Mouse (Mus musculus) heart, embryonic 13.5 days (tissue): ENCODE results near the gene Kcnn1. TPM values are rescaled to one million over a fixed set of nuclear protein-coding genes. Genes with fewer than 3 reads are reported as not detected.

ENCODE experiments used
- ATAC-seq: fragments of 200-750 bp; cut with Nextera tagmentation; 2 replicates; pipeline ENCODE4 v1.8.0; 2017; ENCODE audit warnings: moderate TSS enrichment; ENCODE audit not compliant: insufficient number of reproducible peaks, low FRiP score, low TSS enrichment; ENCODE audit errors: extremely low read depth
- H3K27ac ChIP-seq: fragments of 300-500 bp; sonication (generic); replicated peaks from 2 replicates; pipeline ENCODE4 v1.5.1; 2015; ENCODE audit warnings: moderate library complexity, mild to moderate bottlenecking, inconsistent platforms
- H3K27me3 ChIP-seq: fragments of 300-500 bp; sonication (generic); replicated peaks from 2 replicates; pipeline ENCODE4 v1.6.1; 2015; ENCODE audit warnings: mild to moderate bottlenecking, inconsistent platforms
- H3K36me3 ChIP-seq: fragments of 300-500 bp; sonication (generic); 2 replicates; pipeline ENCODE4 v1.6.1; 2015; ENCODE audit warnings: mild to moderate bottlenecking, inconsistent platforms
- H3K4me1 ChIP-seq: fragments of 300-500 bp; sonication (generic); 2 replicates; pipeline ENCODE4 v1.6.1; 2015; ENCODE audit warnings: inconsistent platforms
- H3K4me2 ChIP-seq: fragments of 300-500 bp; sonication (generic); 2 replicates; pipeline ENCODE4 v1.6.1; 2015; ENCODE audit warnings: inconsistent platforms, mild to moderate bottlenecking, moderate library complexity
- H3K4me3 ChIP-seq: fragments of 300-500 bp; sonication (generic); 2 replicates; pipeline ENCODE4 v1.5.1; 2015; ENCODE audit warnings: moderate library complexity, mild to moderate bottlenecking, inconsistent platforms
- H3K9ac ChIP-seq: fragments of 300-500 bp; sonication (generic); 2 replicates; pipeline ENCODE4 v1.6.1; 2015; ENCODE audit warnings: inconsistent platforms, mild to moderate bottlenecking, moderate library complexity
- H3K9me3 ChIP-seq: fragments of 300-500 bp; sonication (generic); 2 replicates; pipeline ENCODE4 v1.6.1; 2016; ENCODE audit warnings: inconsistent platforms
- WGBS: fragments of 180-500 bp; shearing (Covaris S2); methylation state at CpG from one replicate; pipeline ENCODE4 v1.1.7; 2015; ENCODE audit warnings: mixed read lengths; 5-methylcytosine and 5-hydroxymethylcytosine counted together
- polyA plus RNA-seq: library from polyadenylated mRNA; unstranded; fragments of >200 nt; fragmentation: Nextera tagmentation; extraction: Ambion mirVana; gene quantifications from 2 replicates; pipeline ENCODE4 v1.2.1, GENCODE M21; 2015

The Kcnn1 gene
- polyA plus RNA-seq, 1 experiment from 2014 or later, result 1.5 TPM

DNA sequence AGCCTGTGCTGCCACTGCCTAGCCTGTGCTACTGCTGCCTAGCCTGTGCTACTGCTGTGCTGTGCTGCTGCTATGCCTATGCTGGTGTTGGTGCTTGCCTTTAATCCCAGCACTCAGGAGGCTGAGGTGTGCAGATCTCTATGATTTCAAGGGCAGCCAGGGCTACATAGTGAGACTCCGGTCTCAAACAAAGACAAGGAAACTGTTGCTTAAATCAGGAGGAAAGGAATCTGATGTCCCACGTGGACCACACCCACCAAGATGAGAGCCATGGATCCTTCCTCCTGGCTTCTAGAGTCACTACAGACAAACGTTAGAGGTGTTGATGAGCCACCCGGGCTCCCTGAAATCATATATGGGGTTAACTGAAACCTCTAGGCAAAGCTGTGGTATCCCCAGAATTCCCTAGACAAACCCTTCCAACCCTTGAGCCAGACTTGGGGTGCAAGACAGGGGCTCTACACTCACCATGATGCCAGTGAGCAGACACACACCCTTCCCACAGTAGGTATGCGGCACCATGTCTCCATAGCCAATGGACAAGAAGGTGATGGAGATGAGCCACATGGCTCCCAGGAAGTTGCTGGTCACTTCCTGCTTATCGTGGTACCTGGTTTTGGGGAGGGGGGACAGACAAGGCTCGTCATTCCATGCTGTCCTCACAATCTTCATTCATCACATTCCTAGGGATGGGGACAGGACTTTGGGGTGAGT is 12.8 kb downstream of the Kcnn1 start:
- Histone ChIP-seq H3K4me1 (no peaks in the 10 kb centered on the region), H3K4me3 (no peak overlapping the region), H3K27me3 (peaks cover 65% of the 10 kb centered on the region), H3K4me2 (no peak overlapping the region), H3K36me3 (no peaks in the 10 kb centered on the region), H3K9me3 (no peaks in the 10 kb centered on the region), H3K9ac (no peak overlapping the region), H3K27ac (no peak overlapping the region)
- WGBS, result 64% methylated on average over 7 of the region's 7 CpGs
- no peak for ATAC-seq

DNA sequence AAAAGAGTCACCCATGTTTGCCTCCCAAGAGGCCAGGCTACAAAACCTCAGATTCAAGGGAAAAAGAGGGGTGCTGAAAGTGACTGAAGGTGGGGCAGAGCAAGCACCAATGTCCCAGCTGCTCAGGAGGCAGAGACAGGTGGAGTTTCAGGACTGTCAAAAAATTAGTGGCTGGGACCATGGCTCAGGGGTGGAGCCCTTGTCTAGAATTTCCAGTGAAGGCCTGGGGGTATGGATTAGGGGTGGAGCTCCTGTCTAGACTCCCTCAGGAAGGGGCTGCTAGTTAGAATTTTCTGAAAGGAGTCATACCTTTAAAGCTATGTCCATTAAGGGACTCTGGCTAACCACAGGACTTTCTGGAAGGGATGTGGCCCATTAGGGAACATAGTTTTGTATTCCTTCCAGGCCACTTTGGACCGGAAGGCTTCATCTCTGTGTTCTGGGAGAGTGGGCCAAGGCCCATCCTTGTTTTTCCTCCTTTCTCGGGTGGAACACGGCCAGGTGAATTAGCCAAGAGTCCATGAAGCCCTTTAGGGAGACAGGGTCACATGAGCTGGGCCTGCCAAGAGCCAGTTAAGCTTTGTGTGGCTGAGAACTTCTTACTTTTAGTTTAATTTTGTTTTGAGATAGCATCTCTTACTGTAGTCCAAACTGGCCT is 13.6 kb downstream of the Kcnn1 start:
- Histone ChIP-seq H3K4me3 (no peak overlapping the region), H3K4me1 (no peaks in the 10 kb centered on the region), H3K27me3 (peaks cover 56% of the 10 kb centered on the region), H3K36me3 (no peaks in the 10 kb centered on the region), H3K4me2 (no peak overlapping the region), H3K27ac (no peak overlapping the region), H3K9me3 (no peaks in the 10 kb centered on the region), H3K9ac (no peak overlapping the region)
- no peak for ATAC-seq
- 76% methylated on average over 3 of the region's 3 CpGs for WGBS

DNA sequence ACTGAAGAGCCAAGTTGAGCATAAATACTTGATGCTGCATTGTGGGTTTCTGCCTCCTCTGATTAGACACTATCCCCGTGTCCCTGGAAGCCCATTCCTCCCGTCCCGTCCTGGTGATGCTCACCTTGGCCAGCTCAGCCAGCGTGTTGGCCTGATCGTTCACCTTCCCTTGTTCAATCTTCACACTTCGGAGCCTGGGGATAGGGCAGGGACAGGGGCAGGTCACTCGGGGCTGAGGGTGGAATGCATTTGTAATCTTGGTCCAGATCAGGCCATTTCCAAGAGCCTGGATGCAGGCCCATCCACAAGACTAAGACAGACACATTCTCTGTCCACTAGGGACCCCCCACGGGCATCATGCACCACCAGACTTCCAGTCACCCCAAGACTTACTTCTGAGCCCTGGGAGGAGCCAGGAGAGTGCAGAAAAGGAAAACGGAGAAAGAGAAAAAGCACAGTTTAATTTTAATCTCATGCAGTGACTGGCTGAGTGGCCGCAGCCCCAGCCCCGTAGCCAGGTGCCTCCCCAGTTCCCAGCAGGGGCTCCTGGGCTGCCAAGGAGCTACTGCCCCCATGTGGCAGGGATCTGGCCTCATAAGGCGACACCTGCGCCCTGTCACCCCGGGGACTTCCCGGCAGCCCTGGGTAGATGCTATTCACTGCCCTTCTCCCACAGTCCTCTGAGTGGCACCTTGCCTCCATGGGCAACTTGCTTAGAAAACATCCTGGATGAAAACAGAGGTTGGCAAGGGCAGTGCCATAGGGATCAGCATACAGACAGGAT is 16.5 kb downstream of the Kcnn1 start:
- H3K36me3 ChIP-seq, result no peaks in the 10 kb centered on the region
- H3K27me3 ChIP-seq, result peaks cover 70% of the 10 kb centered on the region
- no peaks in the 10 kb centered on the region for H3K9me3 ChIP-seq
- 49% methylated on average over 15 of the region's 15 CpGs for WGBS
- H3K9ac ChIP-seq, result no peak overlapping the region
- H3K27ac ChIP-seq, result no peak overlapping the region
- 0 out of 2 replicates have a peak, but pooled peaks cover 2% of the 10 kb centered on the region for H3K4me1 ChIP-seq
- ATAC-seq, result no peak
- H3K4me3 ChIP-seq, result no peak overlapping the region
- H3K4me2 ChIP-seq, result no peak overlapping the region

DNA sequence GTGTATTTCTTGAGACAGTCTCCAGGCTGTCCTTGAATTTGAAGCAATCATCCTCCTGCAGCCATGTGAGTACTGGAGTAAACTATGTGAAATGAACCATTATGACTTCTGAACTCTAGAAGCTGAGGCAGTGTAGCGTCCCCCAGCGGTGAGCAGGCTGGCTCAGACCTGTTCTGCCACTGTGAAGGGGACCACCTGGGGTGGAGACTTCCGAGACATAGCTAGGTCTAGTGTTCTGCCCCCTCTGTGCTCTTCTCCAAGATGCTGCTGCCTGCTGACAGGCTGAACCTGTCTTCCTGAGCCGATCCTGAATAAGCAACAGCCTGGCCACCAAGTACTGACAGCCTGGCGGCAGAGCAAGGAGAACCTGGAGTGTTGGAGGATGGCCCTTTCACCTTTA is 17.9 kb downstream of the Kcnn1 start:
- Histone ChIP-seq H3K9me3 (no peaks in the 10 kb centered on the region), H3K4me2 (no peak overlapping the region), H3K9ac (no peak overlapping the region), H3K4me1 (peaks cover 13% of the 10 kb centered on the region), H3K36me3 (no peaks in the 10 kb centered on the region), H3K27me3 (peaks cover 63% of the 10 kb centered on the region), H3K27ac (no peak overlapping the region), H3K4me3 (no peak overlapping the region)
- no peak for ATAC-seq
- WGBS, result 41% methylated on average over 5 of the region's 5 CpGs

DNA sequence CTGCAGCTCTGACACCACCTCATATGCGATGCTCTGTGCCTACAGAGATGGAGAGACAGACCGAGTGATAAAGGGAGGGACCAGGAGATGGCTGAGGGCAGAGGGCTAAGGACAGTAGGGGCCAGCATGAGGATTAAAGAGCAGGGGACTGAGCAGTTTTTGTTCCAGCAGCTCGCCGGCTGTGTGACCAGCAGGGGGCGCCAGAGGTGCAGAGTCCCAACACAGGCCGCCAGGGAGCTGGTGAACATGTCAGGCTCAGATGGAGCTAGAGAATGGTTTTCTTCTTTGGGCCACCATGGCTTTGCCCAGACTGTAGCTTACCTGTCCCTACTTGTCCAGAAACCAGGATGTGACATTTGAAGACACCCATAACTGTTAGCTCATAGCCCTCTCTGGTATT is 18.5 kb downstream of the Kcnn1 start:
- no peak overlapping the region for H3K27ac ChIP-seq
- H3K4me2 ChIP-seq, result no peak overlapping the region
- WGBS, result under 1% methylated on average over 6 of the region's 6 CpGs
- no peaks in the 10 kb centered on the region for H3K36me3 ChIP-seq
- no peak overlapping the region for H3K9ac ChIP-seq
- H3K4me1 ChIP-seq, result peaks cover 15% of the 10 kb centered on the region
- peaks cover 57% of the 10 kb centered on the region for H3K27me3 ChIP-seq
- no peak for ATAC-seq
- H3K9me3 ChIP-seq, result no peaks in the 10 kb centered on the region
- H3K4me3 ChIP-seq, result no peak overlapping the region

DNA sequence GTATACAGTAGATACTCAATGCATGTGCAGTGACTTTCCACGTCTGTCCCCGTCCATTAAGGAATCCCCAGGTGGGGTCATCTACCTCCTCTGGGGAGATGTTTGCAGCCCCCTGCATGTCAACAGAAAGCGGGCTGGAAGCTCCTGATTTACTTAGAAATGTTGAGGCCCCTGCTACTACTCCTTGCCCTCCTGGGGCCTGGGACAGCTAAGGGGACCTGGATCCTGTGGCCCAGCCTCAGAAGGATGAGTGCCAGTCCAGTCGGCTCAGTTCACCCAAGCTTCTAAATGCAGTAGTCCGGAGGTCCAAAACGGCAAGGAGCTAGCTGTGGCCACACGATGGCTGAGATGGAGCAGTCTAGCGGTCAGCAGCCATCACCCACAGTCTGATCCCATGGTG is 19.1 kb downstream of the Kcnn1 start:
- H3K27ac ChIP-seq, result no peak overlapping the region
- H3K4me2 ChIP-seq, result no peak overlapping the region
- H3K36me3 ChIP-seq, result no peaks in the 10 kb centered on the region
- peaks cover 15% of the 10 kb centered on the region for H3K4me1 ChIP-seq
- no peak overlapping the region for H3K9ac ChIP-seq
- no peak for ATAC-seq
- no peak overlapping the region for H3K4me3 ChIP-seq
- peaks cover 54% of the 10 kb centered on the region for H3K27me3 ChIP-seq
- WGBS, result 78% methylated on average over 8 of the region's 8 CpGs
- no peaks in the 10 kb centered on the region for H3K9me3 ChIP-seq

DNA sequence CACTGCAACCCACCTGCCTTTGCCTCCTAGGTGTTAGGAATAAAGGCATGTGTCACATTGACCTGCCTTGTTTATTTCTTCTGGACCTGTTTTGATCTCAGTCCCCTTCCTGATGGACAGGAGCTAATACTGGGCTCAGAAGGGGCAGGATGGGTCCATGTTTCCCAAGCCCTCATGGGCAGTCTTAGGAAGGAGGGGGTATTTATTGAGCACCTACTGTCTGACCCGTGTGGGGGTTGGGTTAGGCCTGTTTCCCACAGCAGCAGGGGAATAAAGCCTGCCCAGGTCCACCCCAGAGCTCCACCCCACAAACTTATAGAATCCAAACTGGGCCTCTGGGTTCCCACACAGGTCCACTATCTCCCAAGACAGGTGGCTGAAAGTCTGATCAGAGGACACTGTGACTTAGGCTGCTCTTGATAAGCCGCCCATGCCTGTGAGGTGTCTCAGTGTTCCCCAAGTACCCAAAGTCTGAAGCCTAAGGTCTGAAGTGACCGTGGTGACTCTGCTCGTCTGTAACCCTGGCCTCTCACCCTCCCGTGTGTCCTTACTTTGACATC is 19.8 kb downstream of the Kcnn1 start:
- Histone ChIP-seq H3K4me2 (no peak overlapping the region), H3K27ac (peak overlapping the region; percentile 50; the same call in 1 of the 2 replicates), H3K36me3 (no peaks in the 10 kb centered on the region), H3K9me3 (no peaks in the 10 kb centered on the region), H3K4me1 (peaks cover 20% of the 10 kb centered on the region), H3K4me3 (no peak overlapping the region), H3K27me3 (peaks cover 48% of the 10 kb centered on the region), H3K9ac (no peak overlapping the region)
- 66% methylated on average over 5 of the region's 5 CpGs for WGBS
- no peak for ATAC-seq

DNA sequence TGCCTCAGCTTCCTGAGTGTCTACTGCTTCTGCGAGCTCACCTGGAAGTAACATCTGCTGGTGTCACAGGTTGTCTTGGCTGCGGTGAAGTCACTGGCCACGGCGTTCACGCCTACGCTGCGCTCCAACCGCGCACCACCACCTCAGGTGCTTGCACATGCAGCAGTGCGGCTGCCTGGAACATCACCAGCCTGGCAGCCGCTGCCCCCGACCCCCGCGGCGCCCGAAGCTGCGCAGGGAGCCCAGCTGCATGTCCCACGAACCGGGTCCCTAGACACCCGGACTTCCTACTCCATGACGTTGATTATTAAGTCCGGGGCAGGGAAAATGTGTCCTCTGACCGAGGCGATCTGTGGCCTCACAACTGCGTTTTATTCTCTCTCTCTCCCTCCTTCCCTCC is 20.6 kb downstream of the Kcnn1 start:
- no peak for ATAC-seq
- Histone ChIP-seq H3K4me3 (no peak overlapping the region), H3K9ac (no peak overlapping the region), H3K27me3 (peaks cover 40% of the 10 kb centered on the region), H3K36me3 (no peaks in the 10 kb centered on the region), H3K27ac (no peak overlapping the region), H3K4me1 (peaks cover 20% of the 10 kb centered on the region), H3K4me2 (peak overlapping the region; percentile 94; the same call in 1 of the 2 replicates), H3K9me3 (no peaks in the 10 kb centered on the region)
- 65% methylated on average over 25 of the region's 25 CpGs for WGBS

DNA sequence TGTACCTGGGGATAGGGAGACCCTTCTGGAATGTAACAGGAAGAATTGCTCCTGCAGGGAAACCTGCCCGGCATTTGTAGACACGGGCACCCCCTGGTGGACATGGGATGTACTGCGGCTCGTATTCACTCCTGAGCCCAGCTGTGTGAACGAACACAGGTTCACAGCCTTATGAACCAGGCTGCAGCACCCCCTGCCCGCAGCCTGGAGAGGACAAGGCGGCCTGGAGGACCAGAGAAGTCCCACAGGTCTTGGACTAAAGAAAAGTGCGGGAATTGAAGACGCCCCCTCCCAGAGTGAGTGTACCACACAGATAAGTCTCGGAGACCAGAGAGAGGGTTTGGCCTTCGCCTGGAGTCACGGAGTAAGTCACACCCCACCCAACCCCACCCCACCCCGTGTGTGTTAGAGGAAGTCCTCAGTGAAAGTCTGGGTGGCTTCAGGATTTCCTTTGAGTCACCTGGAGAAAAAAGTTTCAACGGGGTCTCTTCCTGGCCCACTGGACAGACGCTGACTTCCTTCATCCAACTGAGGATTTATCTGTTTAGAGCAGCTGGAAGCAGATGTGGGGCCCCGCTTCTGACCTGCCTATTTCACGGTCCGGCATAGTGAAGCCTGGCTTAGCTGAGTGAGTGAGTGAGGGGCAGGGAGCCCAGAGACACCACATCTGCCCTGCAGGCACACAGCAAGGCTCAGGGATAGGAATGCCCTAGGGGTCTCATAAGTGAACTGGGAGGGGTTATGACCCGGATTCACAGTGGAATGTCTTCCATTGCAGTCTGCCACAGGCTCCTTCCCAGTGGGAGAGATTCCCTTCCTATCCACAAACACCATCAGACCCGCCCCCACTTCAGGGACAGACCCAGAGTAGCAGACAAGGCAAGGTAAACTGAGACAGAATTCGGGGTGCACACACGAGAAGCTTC is 21.6 kb downstream of the Kcnn1 start:
- Histone ChIP-seq H3K36me3 (no peaks in the 10 kb centered on the region), H3K4me2 (peak overlapping the region; percentile 94), H3K27ac (no peak overlapping the region), H3K4me3 (peak overlapping the region; percentile 13; the same call in 1 of the 2 replicates), H3K9ac (peak overlapping the region; percentile 48; the same call in 1 of the 2 replicates), H3K4me1 (peaks cover 20% of the 10 kb centered on the region), H3K27me3 (peaks cover 33% of the 10 kb centered on the region), H3K9me3 (no peaks in the 10 kb centered on the region)
- no peak for ATAC-seq
- 24% methylated on average over 22 of the region's 22 CpGs for WGBS

DNA sequence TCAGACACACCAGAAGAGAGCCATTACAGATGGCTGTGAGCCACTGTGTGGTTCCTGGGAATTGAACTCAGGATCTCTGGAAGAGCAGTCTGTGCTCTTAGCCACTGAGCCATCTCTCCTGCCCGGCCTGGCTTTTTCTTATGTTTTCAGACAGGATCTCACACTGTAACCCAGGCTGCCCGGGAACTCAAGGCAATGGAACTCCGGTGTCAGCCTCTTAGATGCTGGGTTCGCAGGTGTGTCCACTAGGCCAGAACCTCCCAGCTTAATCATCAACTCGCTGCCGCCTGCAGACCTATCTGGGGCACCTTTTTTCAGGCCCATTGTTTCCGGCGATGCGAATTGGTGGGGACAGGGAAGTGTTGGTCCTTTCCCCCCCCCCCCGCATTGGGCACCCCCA is 22.5 kb downstream of the Kcnn1 start:
- 49% methylated on average over 10 of the region's 10 CpGs for WGBS
- H3K27ac ChIP-seq, result peak overlapping the region; percentile 60
- peak overlapping the region; percentile 94 for H3K4me2 ChIP-seq

More for the DNA sequence above, 22.5 kb downstream of the Kcnn1 start:
- Histone ChIP-seq H3K9me3 (no peaks in the 10 kb centered on the region), H3K4me3 (no peak overlapping the region), H3K27me3 (peaks cover 27% of the 10 kb centered on the region), H3K4me1 (peaks cover 20% of the 10 kb centered on the region), H3K36me3 (peaks cover 5% of the 10 kb centered on the region; the same call in 1 of the 2 replicates), H3K9ac (no peak overlapping the region)
- ATAC-seq, result no peak
